Mouse (Mus musculus) neural tube, embryonic 13.5 days (tissue): ENCODE results near the gene Tenm4. TPM values are rescaled to one million over a fixed set of nuclear protein-coding genes. Genes with fewer than 3 reads are reported as not detected.

Experiments used
- ATAC-seq: fragments of 200-750 bp; cut with Nextera tagmentation; 2 replicates; pipeline ENCODE4 v1.8.0; 2017; ENCODE audit warnings: low read depth, mild to moderate bottlenecking, moderate TSS enrichment, moderate library complexity
- H3K27ac ChIP-seq: fragments of 300-500 bp; sonication (generic); replicated peaks from 2 replicates; pipeline ENCODE4 v1.5.1; 2015; ENCODE audit warnings: moderate library complexity, mild to moderate bottlenecking, inconsistent platforms
- H3K27me3 ChIP-seq: fragments of 300-500 bp; sonication (generic); 2 replicates; pipeline ENCODE4 v1.6.1; 2015; ENCODE audit warnings: mild to moderate bottlenecking, inconsistent platforms
- H3K36me3 ChIP-seq: fragments of 300-500 bp; sonication (generic); 2 replicates; pipeline ENCODE4 v1.6.1; 2015; ENCODE audit warnings: mild to moderate bottlenecking, inconsistent platforms
- H3K4me1 ChIP-seq: fragments of 300-500 bp; sonication (generic); replicated peaks from 2 replicates; pipeline ENCODE4 v1.6.1; 2015; ENCODE audit warnings: inconsistent platforms
- H3K4me2 ChIP-seq: fragments of 300-500 bp; sonication (generic); 2 replicates; pipeline ENCODE4 v1.6.1; 2015; ENCODE audit warnings: inconsistent platforms, mild to moderate bottlenecking, moderate library complexity
- H3K4me3 ChIP-seq: fragments of 300-500 bp; sonication (generic); 2 replicates; pipeline ENCODE4 v1.5.1; 2015; ENCODE audit warnings: mild to moderate bottlenecking, inconsistent platforms
- H3K9ac ChIP-seq: fragments of 300-500 bp; sonication (generic); 2 replicates; pipeline ENCODE4 v1.6.1; 2015; ENCODE audit warnings: moderate library complexity, mild to moderate bottlenecking, inconsistent platforms
- H3K9me3 ChIP-seq: fragments of 300-500 bp; sonication (generic); 2 replicates; pipeline ENCODE4 v1.6.1; 2016; ENCODE audit warnings: inconsistent platforms
- WGBS: fragments of 180-500 bp; shearing (Covaris S2); methylation state at CpG from one replicate; pipeline ENCODE4 v1.1.7; 2015; 5-methylcytosine and 5-hydroxymethylcytosine counted together
- polyA plus RNA-seq: library from polyadenylated mRNA; unstranded; fragments of >200 nt; fragmentation: Nextera tagmentation; extraction: Ambion mirVana; gene quantifications from 2 replicates; pipeline ENCODE4 v1.2.1, GENCODE M21; 2015

The Tenm4 gene
- polyA plus RNA-seq, 1 experiment from 2014 or later: 36.8 TPM

GRCm38 (mm10) chr7:96154025-96154424 lies 17.0 kb upstream of the Tenm4 start:
- no peaks in the 10 kb centered on the region for H3K27me3 ChIP-seq
- WGBS: 85% methylated on average over 3 of the region's 3 CpGs
- no peak overlapping the region for H3K4me3 ChIP-seq
- no peak overlapping the region for H3K9ac ChIP-seq
- ATAC-seq: no peak
- H3K4me1 ChIP-seq: peaks cover 13% of the 10 kb centered on the region
- H3K9me3 ChIP-seq: no peaks in the 10 kb centered on the region
- H3K4me2 ChIP-seq: no peak overlapping the region
- H3K27ac ChIP-seq: no peak overlapping the region
- no peaks in the 10 kb centered on the region for H3K36me3 ChIP-seq

GRCm38 (mm10) chr7:96156481-96157255 lies 14.4 kb upstream of the Tenm4 start:
- Histone ChIP-seq H3K9ac (no peak overlapping the region), H3K27ac (no peak overlapping the region), H3K4me1 (peaks cover 13% of the 10 kb centered on the region), H3K27me3 (no peaks in the 10 kb centered on the region), H3K36me3 (no peaks in the 10 kb centered on the region), H3K9me3 (no peaks in the 10 kb centered on the region), H3K4me3 (no peak overlapping the region), H3K4me2 (no peak overlapping the region)
- 82% methylated on average over 7 of the region's 7 CpGs for WGBS
- ATAC-seq: no peak

- Histone ChIP-seq H3K27ac (no peak overlapping the region), H3K36me3 (no peaks in the 10 kb centered on the region), H3K4me2 (no peak overlapping the region), H3K27me3 (no peaks in the 10 kb centered on the region), H3K4me3 (no peak overlapping the region), H3K4me1 (peaks cover 10% of the 10 kb centered on the region; the same call in 1 of the 2 replicates), H3K9me3 (no peaks in the 10 kb centered on the region), H3K9ac (no peak overlapping the region)
- no peak for ATAC-seq
Observed at GRCm38 (mm10) chr7:96164141-96164540, 6.9 kb upstream of the Tenm4 start.

GRCm38 (mm10) chr7:96168921-96169320 lies 2.1 kb upstream of the Tenm4 start:
- Histone ChIP-seq H3K9me3 (no peaks in the 10 kb centered on the region), H3K4me1 (peaks cover 21% of the 10 kb centered on the region; the same call in 1 of the 2 replicates), H3K4me2 (no peak overlapping the region), H3K27ac (no peak overlapping the region), H3K9ac (no peak overlapping the region), H3K27me3 (no peaks in the 10 kb centered on the region), H3K4me3 (no peak overlapping the region), H3K36me3 (no peaks in the 10 kb centered on the region)
- peak; percentile 76 for ATAC-seq
- 21% methylated on average over 3 of the region's 3 CpGs for WGBS

- no peak overlapping the region for H3K4me2 ChIP-seq
Observed at GRCm38 (mm10) chr7:96171596-96172563, 834 bp downstream of the Tenm4 start.

GRCm38 (mm10) chr7:96176781-96177180 lies 5.7 kb downstream of the Tenm4 start:
- no peak for ATAC-seq
- Histone ChIP-seq H3K27ac (no peak overlapping the region), H3K9ac (no peak overlapping the region), H3K27me3 (no peaks in the 10 kb centered on the region), H3K4me3 (no peak overlapping the region), H3K4me2 (no peak overlapping the region), H3K9me3 (no peaks in the 10 kb centered on the region), H3K4me1 (0 out of 2 replicates have a peak, but pooled peaks cover under 1% of the 10 kb centered on the region), H3K36me3 (no peaks in the 10 kb centered on the region)
- 79% methylated on average over 8 of the region's 8 CpGs for WGBS

More at GRCm38 (mm10) chr7:96171596-96172563, 834 bp downstream of the Tenm4 start:
- no peak overlapping the region for H3K9ac ChIP-seq
- no peaks in the 10 kb centered on the region for H3K27me3 ChIP-seq
- no peak overlapping the region for H3K27ac ChIP-seq
- 50% methylated on average over 11 of the region's 11 CpGs for WGBS
- no peak for ATAC-seq
- H3K4me3 ChIP-seq: no peak overlapping the region
- H3K36me3 ChIP-seq: no peaks in the 10 kb centered on the region
- peaks cover 21% of the 10 kb centered on the region; the same call in 1 of the 2 replicates for H3K4me1 ChIP-seq
- no peaks in the 10 kb centered on the region for H3K9me3 ChIP-seq

- Histone ChIP-seq H3K36me3 (no peaks in the 10 kb centered on the region), H3K4me2 (no peak overlapping the region), H3K4me3 (no peak overlapping the region), H3K4me1 (no peaks in the 10 kb centered on the region), H3K9ac (no peak overlapping the region), H3K27ac (no peak overlapping the region), H3K9me3 (no peaks in the 10 kb centered on the region), H3K27me3 (no peaks in the 10 kb centered on the region)
- WGBS: 87% methylated on average over 4 of the region's 4 CpGs
- ATAC-seq: no peak
Observed at GRCm38 (mm10) chr7:96181751-96182150, 10.7 kb downstream of the Tenm4 start.

- ATAC-seq: no peak
Observed at GRCm38 (mm10) chr7:96183195-96183594, 12.1 kb downstream of the Tenm4 start.

GRCm38 (mm10) chr7:96185411-96185810 lies 14.4 kb downstream of the Tenm4 start:
- Histone ChIP-seq H3K36me3 (no peaks in the 10 kb centered on the region), H3K27me3 (no peaks in the 10 kb centered on the region), H3K27ac (no peak overlapping the region), H3K9me3 (no peaks in the 10 kb centered on the region), H3K4me2 (no peak overlapping the region), H3K4me1 (no peaks in the 10 kb centered on the region), H3K9ac (no peak overlapping the region), H3K4me3 (no peak overlapping the region)
- no peak for ATAC-seq
- 72% methylated on average over 9 of the region's 9 CpGs for WGBS

More at GRCm38 (mm10) chr7:96183195-96183594, 12.1 kb downstream of the Tenm4 start:
- H3K27ac ChIP-seq: no peak overlapping the region
- H3K36me3 ChIP-seq: no peaks in the 10 kb centered on the region
- no peak overlapping the region for H3K4me3 ChIP-seq
- H3K27me3 ChIP-seq: no peaks in the 10 kb centered on the region
- no peaks in the 10 kb centered on the region for H3K9me3 ChIP-seq
- no peak overlapping the region for H3K4me2 ChIP-seq
- 77% methylated on average over 1 of the region's 1 CpGs for WGBS
- no peaks in the 10 kb centered on the region for H3K4me1 ChIP-seq
- no peak overlapping the region for H3K9ac ChIP-seq

- ATAC-seq: no peak
- Histone ChIP-seq H3K4me2 (no peak overlapping the region), H3K4me3 (no peak overlapping the region), H3K27me3 (peaks cover 23% of the 10 kb centered on the region), H3K4me1 (peaks cover 9% of the 10 kb centered on the region), H3K9me3 (no peaks in the 10 kb centered on the region), H3K9ac (no peak overlapping the region), H3K27ac (no peak overlapping the region), H3K36me3 (no peaks in the 10 kb centered on the region)
- 74% methylated on average over 10 of the region's 10 CpGs for WGBS
Observed at GRCm38 (mm10) chr7:96203812-96204560, 32.9 kb downstream of the Tenm4 start.

GRCm38 (mm10) chr7:96204809-96205350 lies 33.8 kb downstream of the Tenm4 start:
- Histone ChIP-seq H3K27ac (no peak overlapping the region), H3K4me2 (no peak overlapping the region), H3K4me3 (no peak overlapping the region), H3K27me3 (peaks cover 25% of the 10 kb centered on the region), H3K36me3 (no peaks in the 10 kb centered on the region), H3K9me3 (no peaks in the 10 kb centered on the region), H3K9ac (no peak overlapping the region), H3K4me1 (peaks cover 16% of the 10 kb centered on the region)
- ATAC-seq: no peak
- 28% methylated on average over 10 of the region's 10 CpGs for WGBS
